Mouse (Mus musculus) liver, embryonic 15.5 days (tissue): ENCODE results near the gene Cyp2c70. TPM values are rescaled to one million over a fixed set of nuclear protein-coding genes. Genes with fewer than 3 reads are reported as not detected.
"Not testable (repeated sequence)": the region's sequence is repeated elsewhere in the genome, so short reads cannot be mapped to it uniquely, and the experiment has no call there.

Source experiments
- ATAC-seq: fragments of 200-750 bp; cut with Nextera tagmentation; 2 replicates; pipeline ENCODE4 v1.8.0; 2017; ENCODE audit warnings: moderate number of reproducible peaks, mild to moderate bottlenecking, moderate library complexity; ENCODE audit not compliant: insufficient read depth
- H3K27ac ChIP-seq: fragments of 300-500 bp; sonication (generic); replicated peaks from 2 replicates; pipeline ENCODE4 v1.5.1; 2015; ENCODE audit warnings: mild to moderate bottlenecking, inconsistent platforms
- H3K27me3 ChIP-seq: fragments of 300-500 bp; sonication (generic); 2 replicates; pipeline ENCODE4 v1.6.1; 2015; ENCODE audit warnings: mild to moderate bottlenecking, inconsistent platforms
- H3K36me3 ChIP-seq: fragments of 300-500 bp; sonication (generic); replicated peaks from 2 replicates; pipeline ENCODE4 v1.6.1; 2015; ENCODE audit warnings: moderate library complexity, mild to moderate bottlenecking, inconsistent platforms
- H3K4me1 ChIP-seq: fragments of 300-500 bp; sonication (generic); replicated peaks from 2 replicates; pipeline ENCODE4 v1.6.1; 2015; ENCODE audit warnings: inconsistent platforms
- H3K4me2 ChIP-seq: fragments of 300-500 bp; sonication (generic); 2 replicates; pipeline ENCODE4 v1.6.1; 2015; ENCODE audit warnings: moderate library complexity, mild to moderate bottlenecking, inconsistent platforms
- H3K4me3 ChIP-seq: fragments of 300-500 bp; sonication (generic); replicated peaks from 2 replicates; pipeline ENCODE4 v1.5.1; 2015; ENCODE audit warnings: mild to moderate bottlenecking, inconsistent platforms
- H3K9ac ChIP-seq: fragments of 300-500 bp; sonication (generic); 2 replicates; pipeline ENCODE4 v1.6.1; 2015; ENCODE audit warnings: moderate library complexity, mild to moderate bottlenecking, inconsistent platforms
- H3K9me3 ChIP-seq: fragments of 300-500 bp; sonication (generic); replicated peaks from 2 replicates; pipeline ENCODE4 v1.6.1; 2016; ENCODE audit warnings: inconsistent platforms
- WGBS: fragments of 180-500 bp; shearing (Covaris S2); methylation state at CpG from one replicate; pipeline ENCODE4 v1.1.7; 2015; ENCODE audit warnings: mixed read lengths; ENCODE audit not compliant: insufficient replicate concordance; 5-methylcytosine and 5-hydroxymethylcytosine counted together
- polyA plus RNA-seq: library from polyadenylated mRNA; unstranded; fragments of >200 nt; fragmentation: Nextera tagmentation; extraction: Ambion mirVana; gene quantifications from 2 replicates; pipeline ENCODE4 v1.2.1, GENCODE M21; 2015

Gene Cyp2c70
- polyA plus RNA-seq, 1 experiment from 2014 or later = 24.4 TPM

- no peak overlapping the region for H3K27ac ChIP-seq
- H3K9ac ChIP-seq = no peak overlapping the region
- H3K4me1 ChIP-seq = no peaks in the 10 kb centered on the region
- no peak overlapping the region for H3K4me3 ChIP-seq
- no peak for ATAC-seq
- 77% methylated on average over 10 of the region's 10 CpGs for WGBS
- H3K27me3 ChIP-seq = no peaks in the 10 kb centered on the region
- no peaks in the 10 kb centered on the region for H3K9me3 ChIP-seq
- H3K36me3 ChIP-seq = no peaks in the 10 kb centered on the region
- H3K4me2 ChIP-seq = no peak overlapping the region
Measured at GRCm38 (mm10) chr19:40190596-40190995, 3.5 kb upstream of the Cyp2c70 start.

- no peak overlapping the region for H3K4me3 ChIP-seq
- H3K27ac ChIP-seq = no peak overlapping the region
- H3K4me1 ChIP-seq = no peaks in the 10 kb centered on the region
- no peaks in the 10 kb centered on the region for H3K9me3 ChIP-seq
- H3K36me3 ChIP-seq = no peaks in the 10 kb centered on the region
- H3K9ac ChIP-seq = no peak overlapping the region
- H3K27me3 ChIP-seq = no peaks in the 10 kb centered on the region
- no peak for ATAC-seq
- no peak overlapping the region for H3K4me2 ChIP-seq
- WGBS = 80% methylated on average over 5 of the region's 5 CpGs
Measured at GRCm38 (mm10) chr19:40183600-40183999, 3.5 kb downstream of the Cyp2c70 start.

GRCm38 (mm10) chr19:40178311-40178710 lies 8.8 kb downstream of the Cyp2c70 start:
- no peak for ATAC-seq
- H3K27ac ChIP-seq = no peak overlapping the region
- H3K9me3 ChIP-seq = no peaks in the 10 kb centered on the region
- no peaks in the 10 kb centered on the region for H3K4me1 ChIP-seq
- no peak overlapping the region for H3K4me3 ChIP-seq
- H3K4me2 ChIP-seq = no peak overlapping the region
- H3K27me3 ChIP-seq = no peaks in the 10 kb centered on the region
- H3K36me3 ChIP-seq = no peaks in the 10 kb centered on the region
- no peak overlapping the region for H3K9ac ChIP-seq
- 66% methylated on average over 4 of the region's 4 CpGs for WGBS

- not testable (repeated sequence) for H3K9ac ChIP-seq, H3K9me3 ChIP-seq, ATAC-seq, H3K4me2 ChIP-seq, H3K27ac ChIP-seq, H3K36me3 ChIP-seq, H3K4me3 ChIP-seq, H3K27me3 ChIP-seq, H3K4me1 ChIP-seq
- 47% methylated on average over 4 of the region's 4 CpGs for WGBS
Measured at GRCm38 (mm10) chr19:40168391-40168790, 18.7 kb downstream of the Cyp2c70 start.

- H3K4me1 ChIP-seq, H3K4me2 ChIP-seq, H3K9ac ChIP-seq, H3K9me3 ChIP-seq, H3K36me3 ChIP-seq, ATAC-seq, H3K27me3 ChIP-seq, H3K4me3 ChIP-seq, H3K27ac ChIP-seq: not testable (repeated sequence)
- 33% methylated on average over 2 of the region's 2 CpGs for WGBS
Measured at GRCm38 (mm10) chr19:40126996-40127395, 60.1 kb downstream of the Cyp2c70 start.

- H3K27ac ChIP-seq, H3K4me1 ChIP-seq, H3K9ac ChIP-seq, H3K4me3 ChIP-seq, H3K9me3 ChIP-seq, H3K27me3 ChIP-seq, ATAC-seq, H3K4me2 ChIP-seq, H3K36me3 ChIP-seq: not testable (repeated sequence)
- 69% methylated on average over 3 of the region's 3 CpGs for WGBS
Measured at GRCm38 (mm10) chr19:40125165-40125564, 62.0 kb downstream of the Cyp2c70 start.

GRCm38 (mm10) chr19:40119624-40120023 lies 67.5 kb downstream of the Cyp2c70 start:
- H3K9ac ChIP-seq, H3K27me3 ChIP-seq, H3K4me2 ChIP-seq, H3K4me3 ChIP-seq, H3K9me3 ChIP-seq, ATAC-seq, H3K36me3 ChIP-seq, H3K4me1 ChIP-seq, H3K27ac ChIP-seq: not testable (repeated sequence)
- WGBS = 60% methylated on average over 13 of the region's 13 CpGs

Other genes with a start within 250 kb of the Cyp2c70 start
- gene Cyp2c37, start 194.9 kb downstream of the Cyp2c70 start, polyA plus RNA-seq = 0.24 and 0.30 TPM in 2 replicates
- gene Cyp2c54, start 113.5 kb downstream of the Cyp2c70 start, polyA plus RNA-seq = not detected in 2 replicates
- gene Cyp2c50, start 97.6 kb downstream of the Cyp2c70 start, polyA plus RNA-seq = not detected in 2 replicates
- gene Pdlim1, start 84.5 kb upstream of the Cyp2c70 start, polyA plus RNA-seq = 68.0 and 70.4 TPM in 2 replicates